Mouse (Mus musculus) MN1 (cell line): ENCODE data around the gene AC109138.7.

Source experiments
- DNase-seq: peaks from one replicate; pipeline ENCODE4 v3.0.0-alpha.2; 2016; ENCODE audit warnings: low spot score

AC109138.7 gene

GRCm38 (mm10) chr19:4193129-4193528 is 21.0 kb upstream of the AC109138.7 start:
- DNase-seq, result no peak

- no peak for DNase-seq
Observed at GRCm38 (mm10) chr19:4194021-4194724, 20.0 kb upstream of the AC109138.7 start.

GRCm38 (mm10) chr19:4194776-4195650 is 19.1 kb upstream of the AC109138.7 start:
- no peak for DNase-seq

- no peak for DNase-seq
Observed at GRCm38 (mm10) chr19:4196048-4196447, 18.1 kb upstream of the AC109138.7 start.

GRCm38 (mm10) chr19:4196548-4196947 is 17.6 kb upstream of the AC109138.7 start:
- DNase-seq, result peak; percentile 71

GRCm38 (mm10) chr19:4197180-4197579 is 17.0 kb upstream of the AC109138.7 start:
- no peak for DNase-seq

GRCm38 (mm10) chr19:4201291-4201909 is 12.8 kb upstream of the AC109138.7 start, which contains the start of gene Rad9a:
Rad9a (minus strand) TSS chr19:4201662.
- peak; percentile 92 for DNase-seq

- no peak for DNase-seq
Observed at GRCm38 (mm10) chr19:4202149-4202548, 12.0 kb upstream of the AC109138.7 start.

GRCm38 (mm10) chr19:4203148-4203547 is 11.0 kb upstream of the AC109138.7 start:
- no peak for DNase-seq

GRCm38 (mm10) chr19:4203604-4204326 is 10.4 kb upstream of the AC109138.7 start:
- DNase-seq, result no peak

- no peak for DNase-seq
Observed at GRCm38 (mm10) chr19:4204889-4205288, 9.3 kb upstream of the AC109138.7 start.

- peak; percentile 74 for DNase-seq
Observed at GRCm38 (mm10) chr19:4206971-4207370, 7.2 kb upstream of the AC109138.7 start.

- no peak for DNase-seq
Observed at GRCm38 (mm10) chr19:4208563-4208962, 5.6 kb upstream of the AC109138.7 start.

- DNase-seq, result no peak
Observed at GRCm38 (mm10) chr19:4211891-4212588, 2.1 kb upstream of the AC109138.7 start.

- peak; percentile 49 for DNase-seq
Observed at GRCm38 (mm10) chr19:4213524-4213974, 608 bp upstream of the AC109138.7 start.

- DNase-seq, result no peak
Observed at GRCm38 (mm10) chr19:4214771-4215450, 754 bp downstream of the AC109138.7 start.

GRCm38 (mm10) chr19:4215451-4215840 is 1.3 kb downstream of the AC109138.7 start:
- no peak for DNase-seq

GRCm38 (mm10) chr19:4216041-4216685 is 2.0 kb downstream of the AC109138.7 start:
- DNase-seq, result peak; percentile 49

GRCm38 (mm10) chr19:4217140-4217539 is 3.0 kb downstream of the AC109138.7 start:
- DNase-seq, result no peak

GRCm38 (mm10) chr19:4217855-4218254 is 3.7 kb downstream of the AC109138.7 start:
- no peak for DNase-seq
